Mouse (Mus musculus): ENCODE data around the gene Lamtor4. TPM values are rescaled to one million over a fixed set of nuclear protein-coding genes. Genes with fewer than 3 reads are reported as not detected.

Gene Lamtor4
- total and polyA plus RNA-seq, 2 experiments from 2014 or later: 57.2 to 90.9 TPM

DNA sequence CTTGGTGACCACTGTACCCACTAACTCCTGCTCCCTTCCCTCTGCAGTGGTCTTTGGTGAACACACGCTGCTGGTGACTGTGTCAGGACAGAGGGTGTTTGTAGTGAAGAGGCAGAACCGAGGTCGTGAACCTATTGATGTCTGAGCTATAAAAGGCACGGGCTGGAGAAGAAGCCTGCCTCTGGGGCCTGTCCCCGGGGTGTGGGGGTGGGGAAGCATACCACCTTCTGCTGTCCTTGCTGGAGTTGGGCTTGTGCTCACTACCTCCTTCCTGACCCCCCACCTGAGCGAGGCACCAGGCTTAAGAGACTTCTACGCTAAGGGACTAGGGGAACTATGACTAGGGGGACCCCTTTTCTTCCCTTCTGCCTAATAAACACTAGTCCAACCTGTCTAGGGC, 3.7 kb downstream of the Lamtor4 start:
- Histone ChIP-seq H3K4me3 (ENCODE audit: low read depth, low read length) (no peak overlapping the region), H3K9ac (no peak overlapping the region), H3K36me3 (ENCODE audit: insufficient read depth) (peaks cover 40% of the 10 kb centered on the region), H3K9me3 (ENCODE audit: low read length) (no peaks in the 10 kb centered on the region), H3K4me1 (ENCODE audit: insufficient read depth) (peaks cover 12% of the 10 kb centered on the region), H3K27ac (ENCODE audit: low read depth, low read length) (no peak overlapping the region), H3K4me2 (ENCODE audit: low read depth) (no peak overlapping the region), H3K27me3 (ENCODE audit: insufficient read depth, low read length) (no peaks in the 10 kb centered on the region)
- ATAC-seq: no peak
- DNase-seq: no peak
- no peak for TF ChIP-seq CTCF (IDR thresholded peaks at IDR 0.05; ENCODE audit: low read depth)
- 84% methylated on average over 7 of the region's 7 CpGs for WGBS

DNA sequence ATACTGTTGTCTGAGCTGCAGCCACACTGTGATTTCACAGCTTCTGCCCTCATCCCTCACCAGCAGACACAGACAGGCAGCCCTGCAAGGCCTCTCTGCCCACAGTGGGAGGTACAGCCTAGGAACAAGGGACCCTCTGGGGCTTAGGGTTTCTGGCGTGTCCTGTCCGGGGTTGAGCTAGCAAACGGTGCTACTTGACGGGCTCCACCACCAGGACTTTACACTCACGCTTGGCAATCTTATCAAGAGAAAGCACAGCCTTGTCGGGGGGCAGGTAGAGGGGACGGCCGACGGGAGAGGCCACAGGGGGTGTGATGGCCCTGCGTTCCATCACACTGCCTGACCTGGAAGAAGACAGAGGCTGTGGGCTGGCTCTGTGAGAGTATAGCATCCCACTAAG, 4.8 kb downstream of the Lamtor4 start:
- Histone ChIP-seq H3K36me3 (ENCODE audit: insufficient read depth) (peaks cover 40% of the 10 kb centered on the region), H3K9me3 (ENCODE audit: low read length) (no peaks in the 10 kb centered on the region), H3K4me3 (ENCODE audit: low read depth, low read length) (no peak overlapping the region), H3K27me3 (ENCODE audit: insufficient read depth, low read length) (no peaks in the 10 kb centered on the region), H3K27ac (ENCODE audit: low read depth, low read length) (no peak overlapping the region), H3K9ac (no peak overlapping the region), H3K4me1 (ENCODE audit: insufficient read depth) (peaks cover 15% of the 10 kb centered on the region), H3K4me2 (ENCODE audit: low read depth) (no peak overlapping the region)
- TF ChIP-seq CTCF (IDR thresholded peaks at IDR 0.05; ENCODE audit: low read depth): no peak
- DNase-seq: no peak
- WGBS: 89% methylated on average over 10 of the region's 10 CpGs
- ATAC-seq: no peak

DNA sequence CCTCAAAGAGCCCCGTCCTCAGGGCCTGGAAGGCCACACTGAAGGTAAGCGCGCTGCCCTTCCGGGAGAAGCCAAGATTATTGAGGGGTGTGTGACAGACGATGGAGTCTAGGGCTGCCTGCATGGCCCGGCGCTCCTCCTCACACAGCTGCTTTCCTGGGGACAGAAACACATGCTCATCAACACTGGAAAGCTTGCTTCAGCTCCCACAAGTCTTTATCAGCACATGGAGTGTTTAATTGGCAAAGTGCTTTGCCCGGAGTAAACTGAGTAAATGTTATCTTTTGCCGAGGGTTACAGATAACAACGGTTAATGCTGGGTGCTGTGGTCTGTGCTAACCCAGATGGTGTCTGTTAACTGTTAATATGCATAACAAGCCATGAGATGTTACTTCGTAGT, 5.6 kb downstream of the Lamtor4 start:
- no peak for ATAC-seq

DNA sequence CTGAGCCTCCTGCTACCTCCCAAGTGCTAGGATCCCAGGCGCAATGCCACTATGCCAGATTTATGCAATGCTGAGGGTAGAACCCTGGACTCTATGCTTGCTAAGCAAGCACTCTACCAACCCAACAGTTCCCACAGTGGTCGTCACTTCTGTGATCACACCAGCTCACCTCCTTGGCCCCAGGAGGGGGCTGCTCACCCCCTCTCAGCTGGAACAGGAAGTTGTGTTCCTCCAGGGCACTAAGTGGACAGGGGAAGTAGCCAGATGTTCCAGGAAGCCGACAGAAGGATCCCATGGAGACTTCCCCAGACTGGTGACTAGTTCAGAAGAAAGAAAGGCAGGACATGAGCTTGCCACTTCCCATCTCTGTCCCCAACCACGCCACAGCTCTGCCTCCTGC, 6.7 kb downstream of the Lamtor4 start:
- Histone ChIP-seq H3K4me2 (ENCODE audit: low read depth) (no peak overlapping the region), H3K27ac (ENCODE audit: low read depth, low read length) (no peak overlapping the region), H3K36me3 (ENCODE audit: insufficient read depth) (peaks cover 40% of the 10 kb centered on the region), H3K4me1 (ENCODE audit: insufficient read depth) (peaks cover 14% of the 10 kb centered on the region), H3K4me3 (ENCODE audit: low read depth, low read length) (no peak overlapping the region), H3K27me3 (ENCODE audit: insufficient read depth, low read length) (no peaks in the 10 kb centered on the region), H3K9ac (no peak overlapping the region), H3K9me3 (ENCODE audit: low read length) (no peaks in the 10 kb centered on the region)
- WGBS: 91% methylated on average over 4 of the region's 4 CpGs
- ATAC-seq (no peak), DNase-seq (no peak)
- no peak for TF ChIP-seq CTCF (IDR thresholded peaks at IDR 0.05; ENCODE audit: low read depth)

More for the DNA sequence above, 5.6 kb downstream of the Lamtor4 start:
- no peak for TF ChIP-seq CTCF (IDR thresholded peaks at IDR 0.05; ENCODE audit: low read depth)
- Histone ChIP-seq H3K27me3 (ENCODE audit: insufficient read depth, low read length) (no peaks in the 10 kb centered on the region), H3K4me2 (ENCODE audit: low read depth) (no peak overlapping the region), H3K9me3 (ENCODE audit: low read length) (no peaks in the 10 kb centered on the region), H3K36me3 (ENCODE audit: insufficient read depth) (peaks cover 40% of the 10 kb centered on the region), H3K9ac (no peak overlapping the region), H3K4me3 (ENCODE audit: low read depth, low read length) (no peak overlapping the region), H3K4me1 (ENCODE audit: insufficient read depth) (peaks cover 14% of the 10 kb centered on the region), H3K27ac (ENCODE audit: low read depth, low read length) (no peak overlapping the region)
- no peak for DNase-seq
- WGBS: 93% methylated on average over 11 of the region's 11 CpGs

DNA sequence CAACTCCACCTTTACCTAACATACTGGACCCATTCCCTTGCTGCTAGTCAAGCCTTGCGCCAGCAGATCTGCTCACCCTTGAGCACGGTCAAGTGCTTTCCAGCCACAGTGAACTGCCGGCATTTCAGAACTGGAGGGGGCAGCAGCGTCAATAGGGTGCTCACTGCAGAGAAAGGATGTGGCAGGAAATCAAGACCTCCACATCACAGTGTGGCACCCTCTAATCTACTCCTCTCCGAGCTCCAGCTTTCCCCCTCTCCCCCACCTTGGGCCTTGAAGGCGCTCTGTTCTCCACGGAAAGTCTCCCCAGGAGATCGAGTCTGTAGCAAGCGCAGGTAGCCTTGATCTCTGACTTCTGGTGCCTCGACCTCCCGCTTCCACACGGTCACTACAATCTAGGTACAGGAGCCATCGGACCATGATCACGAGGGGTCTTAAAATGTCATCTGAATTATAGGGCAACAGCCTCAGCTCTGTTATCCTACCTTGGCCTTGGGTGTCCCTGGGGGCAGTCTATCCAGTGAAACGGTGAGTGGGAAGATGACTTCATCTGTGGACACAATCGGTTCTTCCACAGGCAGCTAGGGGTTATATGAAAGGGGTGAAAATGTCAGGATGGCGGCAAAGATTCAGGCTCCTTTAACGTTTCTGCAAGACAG, 7.4 kb downstream of the Lamtor4 start:
- peak overlapping the region; percentile 91 for H3K4me2 ChIP-seq (ENCODE audit: low read depth)
- DNase-seq (no peak), ATAC-seq (no peak)
- peaks cover 14% of the 10 kb centered on the region for H3K4me1 ChIP-seq (ENCODE audit: insufficient read depth)
- peak overlapping the region; percentile 71 for H3K4me3 ChIP-seq (ENCODE audit: low read depth, low read length)
- peaks cover 40% of the 10 kb centered on the region for H3K36me3 ChIP-seq (ENCODE audit: insufficient read depth)
- no peaks in the 10 kb centered on the region for H3K27me3 ChIP-seq (ENCODE audit: insufficient read depth, low read length)
- peak overlapping the region; percentile 78; the same call in 1 of the 2 replicates for H3K27ac ChIP-seq (ENCODE audit: low read depth, low read length)
- no peaks in the 10 kb centered on the region for H3K9me3 ChIP-seq (ENCODE audit: low read length)
- 0 out of 2 replicates have a peak, but pooled peaks have one; percentile 4 for TF ChIP-seq CTCF (IDR thresholded peaks at IDR 0.05; ENCODE audit: low read depth)
- H3K9ac ChIP-seq: peak overlapping the region; percentile 78
- 67% methylated on average over 18 of the region's 18 CpGs for WGBS

DNA sequence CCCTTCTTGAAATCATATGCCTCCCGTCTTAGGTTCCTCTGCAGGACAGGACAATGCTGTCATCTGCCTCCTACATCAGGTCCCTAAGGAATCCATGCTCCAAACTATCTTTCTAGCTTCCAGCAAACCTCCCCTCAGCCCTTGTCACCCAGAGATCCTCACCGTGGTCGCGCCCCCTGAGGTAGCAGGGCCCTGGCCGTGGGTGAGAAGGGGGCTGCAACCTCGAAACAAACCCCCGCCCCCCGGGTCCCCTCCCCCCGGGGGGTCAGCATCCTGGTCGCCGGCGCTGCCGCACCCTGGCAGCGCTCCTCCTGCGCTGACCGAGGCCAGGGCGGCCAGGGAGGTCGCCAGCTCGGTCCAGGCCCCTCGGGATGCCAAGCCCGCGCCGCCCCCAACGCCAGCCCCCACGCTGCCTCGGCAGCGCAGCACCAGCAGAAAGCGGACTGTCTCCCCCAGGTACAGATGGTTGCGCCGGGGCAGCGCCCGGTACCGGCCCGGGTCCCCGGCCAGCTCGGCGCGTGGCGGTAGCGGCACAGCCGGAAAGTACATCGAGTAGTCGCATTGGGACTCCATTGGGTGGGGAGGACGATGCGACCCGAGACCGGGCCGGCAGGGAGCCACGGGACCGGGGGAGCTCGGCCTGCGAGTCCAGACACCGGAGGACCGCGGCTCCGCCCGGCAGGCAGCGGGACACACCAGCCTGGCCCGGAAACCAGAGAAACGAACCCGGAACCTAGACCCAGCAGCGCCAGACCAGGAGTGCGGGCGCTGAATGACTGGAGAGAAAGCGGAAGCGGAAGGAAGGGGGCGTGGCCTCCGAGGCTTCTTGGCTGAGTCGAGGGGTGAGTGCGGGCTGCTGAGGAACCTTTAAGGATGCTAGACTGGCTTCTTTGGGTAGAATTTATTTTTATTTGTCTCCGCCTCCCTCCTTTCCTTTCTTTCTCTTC, 8.3 kb downstream of the Lamtor4 start, which contains the start of gene BC037034:
Gene BC037034 (minus strand): TSS at position 774 of the 947 bp plus-strand sequence.
- Histone ChIP-seq H3K4me2 (ENCODE audit: low read depth) (peak within 1 kb of the TSS; percentile 91), H3K4me3 (ENCODE audit: low read depth, low read length) (peak within 1 kb of the TSS; percentile 71), H3K9me3 (ENCODE audit: low read length) (no peaks in the 10 kb centered on the region), H3K9ac (peak within 1 kb of the TSS; percentile 78), H3K27me3 (ENCODE audit: insufficient read depth, low read length) (no peaks in the 10 kb centered on the region), H3K27ac (ENCODE audit: low read depth, low read length) (peak within 1 kb of the TSS; percentile 78), H3K36me3 (ENCODE audit: insufficient read depth) (peaks cover 38% of the 10 kb centered on the region), H3K4me1 (ENCODE audit: insufficient read depth) (peaks cover 14% of the 10 kb centered on the region)
- ATAC-seq: peak; percentile 97
- TF ChIP-seq CTCF (IDR thresholded peaks at IDR 0.05; ENCODE audit: low read depth): no peak; the same call in 1 of the 2 replicates
- 3% methylated on average over 65 of the region's 71 CpGs for WGBS
- DNase-seq: peak; percentile 93
